Mouse (Mus musculus) stomach, postnatal 0 days (tissue): Measurements from ENCODE around the gene Nxnl1.

Experiments
- CTCF ChIP-seq: IDR thresholded peaks from 2 replicates; pipeline ENCODE4 v1.5.1; 2016; ENCODE audit warnings: antibody characterized with exemption, low read depth, mild to moderate bottlenecking, moderate library complexity
- EP300 ChIP-seq: optimal IDR thresholded peaks from 2 replicates; pipeline ENCODE3; 2016; ENCODE audit warnings: antibody characterized with exemption

GRCm38 (mm10) chr8:71513018-71513754, 53.2 kb downstream of the Nxnl1 start:
- TF ChIP-seq CTCF, result peak; percentile 13; the same call in 1 of the 2 replicates
- TF ChIP-seq EP300, result no peak
